Mouse (Mus musculus) testis, adult 2 months (tissue): ENCODE results near the gene Ttc1. TPM values are rescaled to one million over a fixed set of nuclear protein-coding genes. Genes with fewer than 3 reads are reported as not detected.

Experiments used
- H3K27ac ChIP-seq: fragments of 200-500 bp; 2 replicates; pipeline ENCODE4 v1.5.1; 2012; ENCODE audit warnings: low read depth, low read length; ENCODE audit not compliant: control insufficient read depth, insufficient read depth
- H3K27me3 ChIP-seq: fragments of 200-500 bp; 2 replicates; pipeline ENCODE4 v1.6.1; 2012; ENCODE audit warnings: mild to moderate bottlenecking, low read length, moderate library complexity; ENCODE audit not compliant: control insufficient read depth, insufficient read depth
- H3K36me3 ChIP-seq: fragments of 200-500 bp; 2 replicates; pipeline ENCODE4 v1.6.1; 2012; ENCODE audit warnings: mild to moderate bottlenecking, low read length; ENCODE audit not compliant: control insufficient read depth, insufficient read depth
- H3K4me1 ChIP-seq: fragments of 200-500 bp; 2 replicates; pipeline ENCODE4 v1.6.1; 2012; ENCODE audit warnings: low read length; ENCODE audit not compliant: control insufficient read depth, insufficient read depth
- H3K4me3 ChIP-seq: fragments of 200-500 bp; 2 replicates; pipeline ENCODE4 v1.5.1; 2012; ENCODE audit warnings: low read depth, mild to moderate bottlenecking, low read length, moderate library complexity, mixed read lengths; ENCODE audit not compliant: control insufficient read depth
- CTCF ChIP-seq: fragments of 200-500 bp; IDR thresholded peaks from 2 replicates; pipeline ENCODE4 v1.5.1; 2012; ENCODE audit warnings: low read depth, mild to moderate bottlenecking, inconsistent platforms, low read length, moderate library complexity; ENCODE audit not compliant: control insufficient read depth, insufficient read depth, insufficient replicate concordance
- POLR2A ChIP-seq: fragments of 200-500 bp; IDR thresholded peaks from 2 replicates; pipeline ENCODE4 v1.6.1; 2012; ENCODE audit warnings: low read depth, mild to moderate bottlenecking, inconsistent platforms, low read length, moderate library complexity; ENCODE audit not compliant: control insufficient read depth
- polyA plus RNA-seq: library from polyadenylated mRNA; depleted of rRNA; stranded (reverse); fragments of >200 nt; gene quantifications from 2 replicates; pipeline ENCODE4 v1.2.3, GENCODE M21; 2012

The Ttc1 gene
- polyA plus RNA-seq, 1 experiment, result 38.6 TPM

DNA sequence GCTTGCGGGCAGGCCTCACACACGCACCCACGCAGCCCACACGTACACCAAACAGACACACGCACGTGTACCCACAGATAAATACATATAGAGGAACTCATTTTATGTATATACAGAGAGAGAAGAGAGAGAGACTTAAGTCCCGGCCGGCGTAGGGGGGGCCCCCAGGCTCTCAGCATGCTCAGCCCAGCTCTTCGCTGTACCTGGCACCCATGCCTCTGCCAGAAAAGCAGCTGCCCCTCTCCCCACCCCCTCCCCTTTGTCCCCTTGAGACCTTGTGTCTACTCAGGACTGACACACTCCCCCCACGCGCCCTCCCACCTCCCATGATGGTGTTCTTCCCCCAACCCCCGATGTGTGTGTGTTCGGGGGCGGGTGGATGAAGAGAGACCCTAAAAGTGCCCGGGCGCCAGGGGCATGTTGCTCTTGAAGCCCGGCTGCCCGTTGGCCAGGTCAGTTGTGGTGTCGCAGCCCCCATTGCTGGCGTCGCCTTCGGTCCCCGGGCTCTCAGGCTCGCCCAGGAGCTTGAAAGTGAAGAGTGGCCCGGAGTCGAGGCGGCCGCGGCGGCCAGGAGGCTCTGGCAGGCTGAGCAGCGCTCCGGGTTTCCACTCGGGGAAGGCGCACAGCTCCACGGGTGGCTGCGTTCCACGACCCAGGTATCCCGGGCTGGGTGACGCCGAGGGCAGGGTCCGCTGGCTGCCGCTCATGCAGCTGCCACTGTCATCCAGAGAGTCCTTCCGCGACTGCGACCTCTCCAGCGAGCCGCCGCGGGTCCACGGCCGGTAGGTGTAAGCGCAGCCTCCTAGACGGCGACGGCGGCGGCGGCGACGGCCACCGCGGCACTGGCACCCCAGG, 27.9 kb upstream of the Ttc1 start:
- H3K4me1 ChIP-seq, result no peaks in the 10 kb centered on the region; the same call in 1 of the 2 replicates
- H3K36me3 ChIP-seq, result no peaks in the 10 kb centered on the region
- TF ChIP-seq POLR2A (no peak), CTCF (no peak)
- H3K4me3 ChIP-seq, result peak overlapping the region; percentile 49; the same call in 1 of the 2 replicates
- H3K27me3 ChIP-seq, result no peaks in the 10 kb centered on the region
- H3K27ac ChIP-seq, result no peak overlapping the region

DNA sequence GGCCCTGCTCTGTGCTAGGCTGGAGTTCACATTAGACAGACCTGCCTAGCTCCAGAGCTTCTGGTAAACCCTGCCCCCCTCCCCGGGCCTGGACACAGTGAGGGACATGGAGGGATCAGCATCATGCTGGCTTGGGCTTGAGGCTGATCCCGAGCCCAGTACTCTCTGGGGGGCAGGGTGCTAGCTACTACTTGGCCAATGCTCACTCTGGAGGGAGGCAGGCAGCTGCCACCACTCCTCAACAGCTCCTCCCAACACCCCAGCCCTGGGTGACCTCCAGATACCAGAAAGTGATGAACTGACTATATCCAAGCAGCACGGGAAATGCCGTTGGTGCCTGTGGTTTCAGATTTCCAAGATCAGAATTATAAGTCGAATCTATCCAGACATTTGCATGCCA, 25.9 kb upstream of the Ttc1 start:
- TF ChIP-seq CTCF (no peak), POLR2A (no peak)
- Histone ChIP-seq H3K36me3 (no peaks in the 10 kb centered on the region), H3K4me3 (no peak overlapping the region), H3K27me3 (no peaks in the 10 kb centered on the region), H3K27ac (no peak overlapping the region), H3K4me1 (no peaks in the 10 kb centered on the region; the same call in 1 of the 2 replicates)

DNA sequence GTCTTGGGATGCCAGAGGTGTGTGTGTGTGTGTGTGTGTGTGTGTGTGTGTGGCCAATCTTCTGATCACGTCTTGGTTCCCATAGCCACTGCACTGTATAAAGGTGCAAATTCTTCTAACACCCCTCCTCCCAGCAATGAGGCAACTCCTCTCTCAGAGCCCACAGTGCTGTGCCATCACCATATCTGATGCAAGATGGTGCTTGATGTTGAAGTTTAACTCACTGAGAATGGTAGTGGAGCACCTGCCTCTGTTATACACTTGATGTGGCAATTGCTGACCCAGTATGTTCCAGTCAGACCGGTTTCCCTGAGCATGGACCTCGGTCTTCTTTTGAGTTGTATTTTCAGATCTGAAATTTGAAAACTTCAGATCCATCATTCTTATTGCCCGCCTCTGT, 22.3 kb upstream of the Ttc1 start:
- no peaks in the 10 kb centered on the region for H3K27me3 ChIP-seq
- H3K4me1 ChIP-seq, result peaks cover 2% of the 10 kb centered on the region
- TF ChIP-seq CTCF, result no peak
- TF ChIP-seq POLR2A, result no peak
- no peaks in the 10 kb centered on the region for H3K36me3 ChIP-seq
- no peak overlapping the region for H3K27ac ChIP-seq
- H3K4me3 ChIP-seq, result no peak overlapping the region

DNA sequence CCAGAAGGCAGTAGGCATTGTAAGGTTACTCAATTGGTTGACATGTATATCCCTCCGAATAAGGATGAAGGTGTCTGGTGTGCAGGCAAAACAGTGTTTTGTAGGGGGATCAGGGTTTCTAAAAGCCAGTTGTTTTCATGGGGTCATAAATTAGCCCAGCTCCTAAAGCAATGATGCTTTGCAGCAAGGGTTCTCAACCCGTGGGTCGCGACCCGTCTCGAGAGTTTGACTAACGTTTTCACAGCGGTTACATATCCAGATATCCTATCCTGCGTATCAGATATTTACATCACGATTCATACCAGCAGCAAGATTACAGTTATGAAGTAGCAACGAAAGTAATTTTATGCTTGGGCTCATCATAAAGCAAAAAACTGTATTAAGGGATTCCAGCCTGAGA, 19.9 kb upstream of the Ttc1 start:
- H3K27me3 ChIP-seq, result no peaks in the 10 kb centered on the region
- TF ChIP-seq CTCF, result no peak
- no peak for TF ChIP-seq POLR2A
- peak overlapping the region; percentile 19; the same call in 1 of the 2 replicates for H3K4me3 ChIP-seq
- H3K4me1 ChIP-seq, result peaks cover 2% of the 10 kb centered on the region
- H3K36me3 ChIP-seq, result no peaks in the 10 kb centered on the region
- H3K27ac ChIP-seq, result no peak overlapping the region

DNA sequence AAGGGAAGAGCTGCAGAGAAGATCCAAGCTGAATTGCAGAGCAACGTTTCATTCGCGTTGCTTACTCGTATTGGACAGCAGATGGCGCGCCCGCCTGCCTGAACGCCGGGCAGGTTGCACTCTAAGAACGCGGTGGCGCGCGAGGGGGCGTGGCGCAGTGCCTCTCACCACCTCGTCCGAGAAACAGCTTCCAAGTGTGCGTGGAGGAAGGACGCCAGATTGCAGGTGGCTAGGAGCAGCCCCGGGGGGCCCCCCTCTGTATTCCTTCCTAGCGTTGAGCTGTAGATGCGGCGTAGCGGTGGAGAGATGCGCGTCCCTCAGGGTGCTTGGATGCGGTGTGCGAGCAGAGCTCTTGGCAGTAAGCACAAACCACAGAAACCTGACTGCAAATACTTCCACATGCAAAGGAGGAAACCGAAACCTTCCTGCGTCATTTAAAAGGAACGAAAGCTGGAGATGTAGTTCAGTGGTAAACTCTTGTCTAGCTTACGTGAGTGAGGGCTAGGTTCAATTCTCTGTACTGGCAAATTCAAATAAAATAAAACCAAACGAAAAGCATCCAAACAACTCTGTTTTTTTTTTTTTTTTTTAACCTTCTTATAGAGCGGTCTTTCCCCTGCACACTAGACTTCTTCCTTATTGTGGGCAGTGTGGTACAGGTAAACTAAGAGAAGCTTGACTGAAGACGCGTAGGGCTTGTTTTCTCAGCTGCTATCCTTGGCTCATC, 19.3 kb upstream of the Ttc1 start:
- peak overlapping the region; percentile 57 for H3K4me3 ChIP-seq
- H3K36me3 ChIP-seq, result no peaks in the 10 kb centered on the region
- TF ChIP-seq CTCF (peak; percentile 82; the same call in 1 of the 2 replicates), POLR2A (no peak)
- no peaks in the 10 kb centered on the region for H3K27me3 ChIP-seq
- H3K4me1 ChIP-seq, result peaks cover 2% of the 10 kb centered on the region
- H3K27ac ChIP-seq, result no peak overlapping the region

DNA sequence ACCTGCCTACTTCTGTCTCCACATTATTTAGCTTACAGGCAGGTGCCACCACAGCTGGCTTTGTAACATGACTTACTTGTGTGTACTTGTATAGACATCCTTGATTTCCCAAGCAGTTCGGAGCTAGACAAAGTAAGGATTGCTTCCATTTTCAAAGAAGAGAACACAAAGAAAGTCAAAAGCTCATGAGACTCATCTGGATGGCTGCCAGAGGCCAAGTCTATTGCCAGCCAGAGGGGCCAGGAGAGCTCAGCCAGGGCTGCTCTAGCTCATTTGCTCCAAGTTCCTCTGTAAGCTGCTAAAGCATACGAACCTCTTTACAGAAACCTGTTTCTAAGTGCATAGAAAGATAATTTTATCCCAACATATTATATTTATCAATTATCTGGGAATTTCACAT, 10.6 kb upstream of the Ttc1 start:
- H3K27me3 ChIP-seq, result no peaks in the 10 kb centered on the region
- H3K27ac ChIP-seq, result no peak overlapping the region
- no peak overlapping the region for H3K4me3 ChIP-seq
- H3K36me3 ChIP-seq, result no peaks in the 10 kb centered on the region
- no peak for TF ChIP-seq POLR2A
- TF ChIP-seq CTCF, result no peak
- no peaks in the 10 kb centered on the region for H3K4me1 ChIP-seq

DNA sequence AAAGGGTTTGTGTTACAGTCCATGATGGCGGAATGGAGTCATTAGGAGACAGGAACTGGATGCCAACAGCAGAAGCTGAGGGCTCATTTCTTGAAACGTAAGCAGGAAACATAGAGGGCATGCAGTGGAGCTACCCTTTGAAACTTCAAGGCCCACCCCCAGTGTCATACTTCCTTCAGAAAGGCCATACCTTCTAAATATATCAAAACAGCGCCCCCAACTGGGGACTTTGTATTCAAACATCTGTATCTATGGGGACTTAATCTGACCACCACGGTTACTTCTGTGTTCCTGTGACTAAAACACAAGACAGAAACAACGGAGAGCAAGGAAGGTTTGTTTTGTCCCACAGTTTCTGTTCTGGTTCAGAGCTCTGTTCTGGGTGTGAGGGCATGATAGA, 7.6 kb upstream of the Ttc1 start:
- Histone ChIP-seq H3K27me3 (no peaks in the 10 kb centered on the region), H3K36me3 (no peaks in the 10 kb centered on the region), H3K4me3 (no peak overlapping the region), H3K4me1 (no peaks in the 10 kb centered on the region), H3K27ac (no peak overlapping the region)
- TF ChIP-seq POLR2A, result no peak
- TF ChIP-seq CTCF, result no peak

DNA sequence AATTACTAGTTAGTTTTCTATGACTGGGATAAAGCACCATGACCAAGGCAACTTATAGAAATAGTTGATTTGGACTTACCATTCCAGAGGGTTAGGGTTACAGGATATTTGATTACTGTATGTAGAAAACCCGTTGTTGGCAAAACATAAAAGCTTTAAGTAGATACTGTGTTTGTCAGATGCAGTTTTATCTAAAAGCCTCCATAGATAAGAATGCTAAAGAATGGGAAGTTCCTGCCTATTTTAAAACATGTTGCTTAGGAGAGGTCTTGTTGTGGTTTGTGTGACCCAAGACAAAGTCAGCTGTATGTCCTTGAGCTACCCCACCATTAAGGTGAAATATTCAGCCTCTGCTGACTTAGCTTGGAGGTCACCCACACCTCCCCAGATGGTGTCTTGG, 6.8 kb upstream of the Ttc1 start:
- TF ChIP-seq POLR2A (no peak), CTCF (no peak)
- H3K36me3 ChIP-seq, result no peaks in the 10 kb centered on the region

More for the DNA sequence above, 6.8 kb upstream of the Ttc1 start:
- H3K27ac ChIP-seq, result no peak overlapping the region
- H3K4me1 ChIP-seq, result no peaks in the 10 kb centered on the region
- no peak overlapping the region for H3K4me3 ChIP-seq
- no peaks in the 10 kb centered on the region for H3K27me3 ChIP-seq
